Mouse (Mus musculus) lung, embryonic 16.5 days (tissue): ENCODE measurements around the gene Add1. TPM values are rescaled to one million over a fixed set of nuclear protein-coding genes. Genes with fewer than 3 reads are reported as not detected.

Experiments used
- ATAC-seq: fragments of 200-750 bp; cut with Nextera tagmentation; 2 replicates; pipeline ENCODE4 v1.8.0; 2017; ENCODE audit warnings: low read depth, mild to moderate bottlenecking, moderate library complexity
- H3K27ac ChIP-seq: fragments of 300-500 bp; sonication (generic); 2 replicates; pipeline ENCODE4 v1.5.1; 2014; ENCODE audit warnings: mild to moderate bottlenecking, control low read depth, low read length
- H3K27me3 ChIP-seq: fragments of 300-500 bp; sonication (generic); 2 replicates; pipeline ENCODE4 v1.6.1; 2014; ENCODE audit warnings: low read depth, low read length, mixed read lengths; ENCODE audit not compliant: control insufficient read depth, insufficient read depth
- H3K36me3 ChIP-seq: fragments of 300-500 bp; sonication (generic); 2 replicates; pipeline ENCODE4 v1.6.1; 2014; ENCODE audit warnings: low read length; ENCODE audit not compliant: control insufficient read depth, insufficient read depth
- H3K4me1 ChIP-seq: fragments of 300-500 bp; sonication (generic); replicated peaks from 2 replicates; pipeline ENCODE4 v1.6.1; 2014; ENCODE audit warnings: low read length, mixed read lengths; ENCODE audit not compliant: control insufficient read depth, insufficient read depth
- H3K4me2 ChIP-seq: fragments of 300-500 bp; sonication (generic); 2 replicates; pipeline ENCODE4 v1.6.1; 2014; ENCODE audit warnings: low read depth, low read length, control low read depth
- H3K4me3 ChIP-seq: fragments of 300-500 bp; sonication (generic); 2 replicates; pipeline ENCODE4 v1.5.1; 2014; ENCODE audit warnings: mild to moderate bottlenecking, low read length, control low read depth
- H3K9ac ChIP-seq: fragments of 300-500 bp; sonication (generic); 2 replicates; pipeline ENCODE4 v1.6.1; 2014; ENCODE audit warnings: low read length, control low read depth
- H3K9me3 ChIP-seq: fragments of 300-500 bp; sonication (generic); 2 replicates; pipeline ENCODE4 v1.6.1; 2016; ENCODE audit warnings: low read length; ENCODE audit not compliant: control insufficient read depth
- WGBS: fragments of 180-500 bp; shearing (Covaris S2); extraction: QIAGEN DNeasy Blood & Tissue Kit; methylation state at CpG from one replicate; pipeline ENCODE4 v1.1.7; 2014; 5-methylcytosine and 5-hydroxymethylcytosine counted together
- polyA plus RNA-seq: library from polyadenylated mRNA; unstranded; fragments of >200 nt; fragmentation: Nextera tagmentation; extraction: Ambion mirVana; gene quantifications from 2 replicates; pipeline ENCODE4 v1.2.1, GENCODE M21; 2015

The Add1 gene
- polyA plus RNA-seq, 1 experiment from 2014 or later, result 210 TPM

DNA sequence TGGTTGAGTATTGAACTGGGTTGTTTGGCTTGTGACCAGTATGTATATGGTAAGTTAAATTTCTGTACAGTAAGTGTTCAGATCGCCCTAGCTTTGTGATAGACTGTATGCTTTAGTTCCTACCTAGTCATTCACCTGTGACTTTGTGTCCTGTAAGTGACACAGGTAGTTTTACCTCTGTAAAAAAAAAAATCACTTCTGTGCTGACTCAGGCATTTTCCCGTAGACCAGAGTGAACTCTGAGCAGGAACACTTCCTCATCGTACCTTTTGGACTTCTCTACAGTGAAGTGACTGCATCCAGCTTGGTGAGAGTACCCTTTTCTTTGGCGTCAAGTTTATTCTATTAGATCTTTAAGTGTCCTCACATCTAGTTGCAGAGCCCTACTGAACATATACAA is 36.5 kb downstream of the Add1 start:
- no peak overlapping the region for H3K9ac ChIP-seq
- no peaks in the 10 kb centered on the region for H3K9me3 ChIP-seq
- H3K36me3 ChIP-seq, result peaks cover 55% of the 10 kb centered on the region
- H3K27ac ChIP-seq, result no peak overlapping the region
- H3K4me1 ChIP-seq, result no peaks in the 10 kb centered on the region
- no peak for ATAC-seq
- H3K4me2 ChIP-seq, result no peak overlapping the region
- H3K4me3 ChIP-seq, result no peak overlapping the region
- WGBS, result 88% methylated on average over 4 of the region's 4 CpGs
- no peaks in the 10 kb centered on the region for H3K27me3 ChIP-seq

DNA sequence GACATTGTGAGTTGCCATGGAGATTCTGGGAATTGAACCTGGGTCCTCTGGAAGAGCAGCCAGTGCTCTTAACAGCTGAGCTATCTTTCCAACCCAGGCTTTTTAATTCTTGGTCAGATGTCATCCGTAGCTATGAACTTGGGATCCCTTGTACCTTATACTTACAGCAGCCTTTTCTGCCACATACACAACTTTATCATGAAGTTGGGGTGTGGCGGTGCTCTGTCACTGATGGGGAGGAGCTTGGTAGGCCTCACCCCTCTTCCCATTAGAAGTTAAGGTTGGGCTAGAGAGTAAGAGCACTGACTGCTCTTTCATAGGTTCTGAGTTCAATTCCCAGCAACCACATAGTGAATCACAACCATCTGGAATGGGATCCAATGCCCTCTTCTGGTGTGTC is 59.5 kb downstream of the Add1 start:
- Histone ChIP-seq H3K4me1 (peaks cover 18% of the 10 kb centered on the region), H3K9ac (no peak overlapping the region), H3K4me2 (no peak overlapping the region), H3K27ac (no peak overlapping the region), H3K36me3 (peaks cover 36% of the 10 kb centered on the region), H3K27me3 (no peaks in the 10 kb centered on the region), H3K9me3 (no peaks in the 10 kb centered on the region), H3K4me3 (no peak overlapping the region)
- no peak for ATAC-seq
- 94% methylated on average over 2 of the region's 2 CpGs for WGBS

DNA sequence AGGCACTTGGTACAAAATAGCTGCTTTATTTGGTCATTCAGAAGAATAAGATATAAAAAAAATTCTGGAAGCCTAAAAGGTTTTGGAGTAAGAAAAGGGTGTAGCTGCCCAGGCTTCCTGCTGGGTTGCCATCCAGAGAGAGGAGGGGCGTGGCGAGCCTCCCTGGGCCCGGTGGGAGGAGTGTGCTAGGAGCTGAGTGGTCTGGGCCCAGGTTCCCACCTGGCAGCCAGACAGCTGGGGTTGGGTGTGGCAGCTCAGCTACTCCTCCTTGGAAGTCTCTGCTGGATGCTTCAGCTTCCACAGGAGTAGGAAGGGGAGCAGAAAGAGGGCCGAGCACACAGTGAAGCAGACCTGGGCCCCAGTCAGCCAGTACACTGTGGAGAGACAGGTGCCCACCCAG is 60.2 kb downstream of the Add1 start:
- Histone ChIP-seq H3K36me3 (peaks cover 31% of the 10 kb centered on the region), H3K4me1 (peaks cover 18% of the 10 kb centered on the region), H3K4me3 (no peak overlapping the region), H3K27ac (no peak overlapping the region), H3K27me3 (no peaks in the 10 kb centered on the region), H3K9ac (no peak overlapping the region), H3K9me3 (no peaks in the 10 kb centered on the region), H3K4me2 (no peak overlapping the region)
- ATAC-seq, result 0 out of 2 replicates have a peak, but pooled peaks have one; percentile 5
- WGBS, result 56% methylated on average over 4 of the region's 4 CpGs

DNA sequence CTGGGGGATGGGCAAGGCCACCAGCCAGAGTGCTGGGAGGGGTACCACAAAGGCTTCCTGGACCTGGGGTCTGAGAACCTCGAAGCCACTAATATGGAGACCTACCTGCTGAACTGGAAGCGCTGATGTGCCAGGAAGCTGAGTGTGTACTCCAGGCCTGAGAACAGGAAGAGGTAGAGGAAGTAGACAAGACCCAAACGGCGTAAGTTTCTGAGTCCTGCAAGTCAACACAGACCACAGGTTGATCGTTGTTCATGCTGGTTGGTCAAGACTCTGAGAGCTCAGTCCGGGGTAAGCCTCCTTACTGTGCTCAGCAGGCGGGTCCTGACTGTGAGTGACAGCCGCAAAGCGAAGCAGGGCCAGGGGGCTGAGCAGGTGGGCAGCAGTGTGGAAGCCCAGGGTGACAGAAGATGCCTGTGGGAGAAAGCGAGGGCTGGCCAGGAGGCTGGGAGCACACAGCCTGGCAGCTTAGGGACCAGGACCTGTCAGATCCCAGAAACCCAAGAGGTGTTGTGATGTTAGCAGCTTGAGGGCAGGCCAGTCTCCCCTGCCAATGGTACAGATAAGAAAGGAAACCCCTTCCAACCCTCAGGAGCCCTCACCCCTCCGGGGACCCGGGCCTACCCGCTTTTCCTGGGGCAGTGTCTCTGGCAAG is 61.4 kb downstream of the Add1 start:
- no peak overlapping the region for H3K4me3 ChIP-seq
- peaks cover 18% of the 10 kb centered on the region for H3K4me1 ChIP-seq
- ATAC-seq, result no peak
- H3K27me3 ChIP-seq, result no peaks in the 10 kb centered on the region
- peaks cover 41% of the 10 kb centered on the region for H3K36me3 ChIP-seq
- H3K27ac ChIP-seq, result no peak overlapping the region
- H3K9ac ChIP-seq, result 0 out of 2 replicates have a peak overlapping the region, but pooled peaks have one; percentile 21
- 81% methylated on average over 13 of the region's 13 CpGs for WGBS
- no peak overlapping the region for H3K4me2 ChIP-seq
- no peaks in the 10 kb centered on the region for H3K9me3 ChIP-seq

DNA sequence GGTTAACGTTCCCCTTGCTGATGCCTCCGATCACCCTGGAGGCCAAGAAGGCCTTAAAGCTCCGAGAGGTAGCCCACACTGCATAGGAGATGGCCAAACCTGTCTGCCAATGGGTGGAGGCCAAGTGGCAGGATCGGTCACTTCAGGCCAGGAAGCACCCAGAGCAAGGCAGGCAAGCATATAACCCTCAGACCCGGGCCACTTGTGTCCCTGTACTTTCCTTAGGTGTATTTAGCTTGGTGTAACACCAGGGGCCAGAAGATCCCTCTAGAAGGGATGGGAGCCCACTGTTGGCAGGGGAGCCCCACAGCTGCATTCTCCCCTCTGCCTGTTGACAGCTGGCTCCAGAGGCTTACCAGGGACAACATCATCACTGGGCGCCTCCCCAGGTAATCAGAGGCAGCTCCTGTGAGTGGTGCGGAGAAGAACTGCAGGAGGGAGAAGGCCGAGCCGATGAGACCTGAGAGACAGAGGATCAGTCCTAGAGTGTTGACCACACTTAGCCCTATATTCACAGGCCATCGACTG is 62.3 kb downstream of the Add1 start:
- Histone ChIP-seq H3K4me1 (peaks cover 18% of the 10 kb centered on the region), H3K27ac (no peak overlapping the region), H3K9me3 (no peaks in the 10 kb centered on the region), H3K36me3 (peaks cover 38% of the 10 kb centered on the region), H3K27me3 (no peaks in the 10 kb centered on the region), H3K9ac (peak overlapping the region; percentile 80), H3K4me3 (peak overlapping the region; percentile 76), H3K4me2 (peak overlapping the region; percentile 94)
- ATAC-seq, result no peak
- WGBS, result 51% methylated on average over 10 of the region's 10 CpGs

DNA sequence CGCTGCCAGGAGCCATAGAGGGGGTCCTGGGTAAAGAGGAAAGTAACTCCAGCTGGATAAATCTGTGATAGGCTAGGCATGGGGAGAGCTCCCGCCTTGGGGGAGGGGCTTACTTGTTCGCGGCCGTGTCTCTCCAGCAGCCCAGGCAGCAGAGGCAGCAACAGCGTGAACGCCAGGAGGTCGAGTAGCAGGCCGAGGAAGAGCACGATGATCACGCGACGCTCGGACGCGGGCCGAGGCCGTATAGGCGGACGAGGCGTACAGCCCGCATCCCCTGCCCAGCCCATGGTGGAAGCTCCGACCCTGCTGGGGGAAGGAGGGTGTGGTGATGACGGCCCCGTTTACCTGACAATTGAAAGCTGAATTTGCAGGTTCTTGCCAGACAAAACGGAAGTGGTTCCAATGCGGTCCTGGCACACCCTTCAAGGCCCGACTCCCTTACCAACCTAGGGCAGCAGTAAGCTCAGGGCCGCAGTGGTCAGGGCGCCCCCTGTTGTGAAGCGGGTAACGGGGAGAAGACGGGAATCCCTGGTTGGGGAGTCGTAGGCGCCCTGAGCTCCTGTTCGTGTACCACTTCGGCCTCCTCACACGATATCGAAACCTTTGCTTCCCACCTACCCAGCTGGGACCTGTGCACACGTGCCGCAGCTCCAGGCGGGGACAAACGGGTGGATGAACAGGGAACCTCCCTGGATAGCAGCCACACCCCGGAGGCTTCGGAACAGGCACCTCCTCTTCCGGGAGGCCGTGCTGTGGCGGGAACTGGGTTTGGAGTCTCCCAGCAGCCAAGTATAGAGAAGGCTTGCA is 63.2 kb downstream of the Add1 start, which contains the start of gene Mfsd10:
Gene Mfsd10, minus strand, starts transcription at position 732 of the 807 bp plus-strand sequence.
- H3K4me2 ChIP-seq, result peak within 1 kb of the TSS; percentile 94
- H3K9ac ChIP-seq, result peak within 1 kb of the TSS; percentile 80
- no peaks in the 10 kb centered on the region for H3K9me3 ChIP-seq
- peaks cover 35% of the 10 kb centered on the region for H3K36me3 ChIP-seq
- H3K27ac ChIP-seq, result peak within 1 kb of the TSS; percentile 93
- under 1% methylated on average over 48 of the region's 48 CpGs for WGBS
- ATAC-seq, result peak; percentile 90
- peaks cover 18% of the 10 kb centered on the region for H3K4me1 ChIP-seq
- no peaks in the 10 kb centered on the region for H3K27me3 ChIP-seq
- H3K4me3 ChIP-seq, result peak within 1 kb of the TSS; percentile 76

DNA sequence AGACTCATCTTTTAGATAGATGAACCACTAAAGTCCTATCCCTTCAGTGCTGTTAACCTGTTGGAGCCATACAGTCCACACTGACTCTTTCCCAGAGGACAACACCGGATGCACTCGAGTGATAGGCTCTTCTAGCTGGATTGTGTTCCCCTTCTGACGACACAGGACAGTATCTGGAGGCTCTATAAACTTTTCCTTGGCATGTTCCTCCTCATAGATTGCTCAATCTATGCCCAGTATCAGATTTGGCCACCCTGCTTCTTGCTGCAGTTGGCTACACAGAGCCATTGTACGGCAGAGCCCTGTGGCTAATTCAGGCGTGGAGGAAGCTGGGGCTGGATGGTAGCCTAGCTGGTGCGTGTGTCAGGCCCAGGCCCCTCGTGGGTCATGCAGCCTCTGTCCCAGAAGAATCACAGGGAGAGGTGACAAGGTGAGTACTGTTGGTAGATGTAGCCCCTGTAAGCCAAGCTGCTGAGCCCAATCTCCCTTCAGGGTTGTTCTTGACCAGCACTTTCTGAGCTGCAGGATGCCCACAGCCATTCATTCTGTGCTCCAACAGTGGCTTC is 64.2 kb downstream of the Add1 start:
- Histone ChIP-seq H3K9me3 (no peaks in the 10 kb centered on the region), H3K27ac (peak overlapping the region; percentile 93), H3K4me2 (peak overlapping the region; percentile 94), H3K36me3 (peaks cover 33% of the 10 kb centered on the region), H3K4me3 (peak overlapping the region; percentile 76; the same call in 1 of the 2 replicates), H3K4me1 (peaks cover 18% of the 10 kb centered on the region), H3K9ac (peak overlapping the region; percentile 80), H3K27me3 (no peaks in the 10 kb centered on the region)
- 66% methylated on average over 7 of the region's 7 CpGs for WGBS
- ATAC-seq, result no peak

DNA sequence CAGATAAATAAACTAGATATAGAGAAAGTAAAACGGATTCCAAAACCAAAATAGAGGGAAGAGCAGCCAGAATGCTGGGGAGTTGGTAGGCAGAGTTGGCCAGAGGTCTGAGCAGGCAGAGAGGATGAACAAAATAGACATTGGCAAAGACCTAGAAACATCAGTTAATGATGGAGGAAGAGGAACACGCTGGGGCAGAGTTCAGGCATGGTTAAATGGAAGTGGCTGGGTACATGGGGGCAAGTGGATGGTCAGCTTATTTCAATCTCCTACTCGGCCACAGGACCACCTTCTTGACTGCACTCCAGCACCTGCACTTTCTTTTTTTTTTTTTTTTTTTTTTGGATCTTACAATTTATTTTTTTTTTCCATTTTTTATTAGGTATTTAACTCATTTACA is 68.5 kb downstream of the Add1 start:
- 82% methylated on average over 3 of the region's 3 CpGs for WGBS
- no peak for ATAC-seq
- Histone ChIP-seq H3K36me3 (peaks cover 45% of the 10 kb centered on the region), H3K4me2 (no peak overlapping the region), H3K27ac (no peak overlapping the region), H3K4me3 (no peak overlapping the region), H3K27me3 (no peaks in the 10 kb centered on the region), H3K9me3 (no peaks in the 10 kb centered on the region), H3K4me1 (peaks cover 7% of the 10 kb centered on the region), H3K9ac (no peak overlapping the region)

DNA sequence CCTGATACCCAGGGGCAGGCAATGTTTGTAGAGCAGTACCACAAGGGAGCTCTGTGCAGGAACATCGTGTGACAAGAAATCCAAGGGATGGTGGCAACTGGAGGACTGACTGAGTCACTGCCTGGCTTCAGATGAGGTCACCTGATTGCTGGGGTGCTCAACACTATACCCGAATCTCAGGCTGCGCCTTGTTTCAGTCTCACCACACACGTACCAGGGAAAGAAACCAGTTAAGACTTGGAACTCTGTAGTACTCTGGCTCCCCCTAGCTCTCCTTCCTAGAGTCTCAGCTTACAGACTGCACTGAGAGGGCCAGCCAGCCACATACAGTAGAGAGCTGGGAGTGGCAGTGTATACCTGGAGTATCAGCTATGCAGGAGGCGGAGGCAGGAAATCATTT is 69.5 kb downstream of the Add1 start:
- Histone ChIP-seq H3K27me3 (no peaks in the 10 kb centered on the region), H3K9me3 (no peaks in the 10 kb centered on the region), H3K4me3 (no peak overlapping the region), H3K27ac (no peak overlapping the region), H3K36me3 (peaks cover 52% of the 10 kb centered on the region), H3K4me2 (no peak overlapping the region), H3K4me1 (no peaks in the 10 kb centered on the region), H3K9ac (no peak overlapping the region)
- ATAC-seq, result peak; percentile 82
- 62% methylated on average over 5 of the region's 5 CpGs for WGBS
